ENCODE assay signal across 20 mouse cellular contexts in genomic region chr10:57758999-57759398, GRCm38 (mm10). TPM values are rescaled to one million over a fixed set of nuclear protein-coding genes. Genes with fewer than 3 reads are reported as not detected.
"Had no signal": no experiment of that assay in that cellular context is flagged by ENCODE, and none has a peak within 500 bp of the region (broad histone marks: within the 10 kb centered on the region; RNA-seq: fewer than 3 reads in every experiment).

No protein-coding gene starts in this region.

- H3K27me3 ChIP-seq: liver, embryonic 15.5 days; lung, embryonic 15.5 days; midbrain, embryonic 12.5 days; neural tube, embryonic 12.5 days; stomach, embryonic 15.5 days had no signal

- ATAC-seq: liver, postnatal 0 days; lung, postnatal 0 days; midbrain, embryonic 16.5 days had no signal

- DNase-seq: liver, postnatal 0 days; lung, adult 2 months; lung, postnatal 4 days; midbrain, embryonic 14.5 days; right cerebral cortex, postnatal 14 days; thymus, adult 2 months; thymus, postnatal 25 days; thymus, postnatal 4 days had no signal

- H3K27ac ChIP-seq: liver, embryonic 15.5 days; lung, embryonic 15.5 days; midbrain, embryonic 10.5 days; midbrain, embryonic 12.5 days; neural tube, embryonic 12.5 days; stomach, embryonic 15.5 days; stomach, postnatal 0 days had no signal

- H3K4me1 ChIP-seq: liver, embryonic 15.5 days; lung, embryonic 15.5 days; midbrain, embryonic 10.5 days; midbrain, embryonic 12.5 days; neural tube, embryonic 12.5 days; stomach, embryonic 15.5 days had no signal

- H3K9me3 ChIP-seq: liver, embryonic 15.5 days; lung, embryonic 15.5 days; midbrain, embryonic 10.5 days; midbrain, embryonic 12.5 days; neural tube, embryonic 12.5 days; stomach, embryonic 15.5 days had no signal

- H3K36me3 ChIP-seq: liver, embryonic 15.5 days; lung, embryonic 15.5 days; midbrain, embryonic 10.5 days; midbrain, embryonic 12.5 days; neural tube, embryonic 12.5 days; stomach, embryonic 15.5 days had no signal

- H3K4me2 ChIP-seq: liver, embryonic 15.5 days; lung, embryonic 15.5 days; midbrain, embryonic 12.5 days; neural tube, embryonic 12.5 days; stomach, embryonic 15.5 days had no signal

- H3K4me3 ChIP-seq: liver, embryonic 15.5 days; lung, embryonic 15.5 days; midbrain, embryonic 10.5 days; midbrain, embryonic 12.5 days; neural tube, embryonic 12.5 days; stomach, embryonic 15.5 days had no signal

- H3K9ac ChIP-seq: liver, embryonic 15.5 days; liver, postnatal 0 days; lung, embryonic 15.5 days; midbrain, embryonic 12.5 days; neural tube, embryonic 12.5 days; stomach, embryonic 15.5 days had no signal

RNA-seq across cellular contexts. Expression of gene Fabp7, which starts 25.7 kb away (rescaled TPM):
- total RNA-seq: megakaryocyte-erythroid progenitor cell, adult 5-6 weeks; neutrophil, adult 5-6 weeks had no signal
- polyA plus RNA-seq: testis, adult 2 months had no signal
